Mouse (Mus musculus): ENCODE results near the gene Rexo1.
A peak's percentile ranks its signal among the peaks of the same experiment; 100 is the strongest.

Gene Rexo1

DNA sequence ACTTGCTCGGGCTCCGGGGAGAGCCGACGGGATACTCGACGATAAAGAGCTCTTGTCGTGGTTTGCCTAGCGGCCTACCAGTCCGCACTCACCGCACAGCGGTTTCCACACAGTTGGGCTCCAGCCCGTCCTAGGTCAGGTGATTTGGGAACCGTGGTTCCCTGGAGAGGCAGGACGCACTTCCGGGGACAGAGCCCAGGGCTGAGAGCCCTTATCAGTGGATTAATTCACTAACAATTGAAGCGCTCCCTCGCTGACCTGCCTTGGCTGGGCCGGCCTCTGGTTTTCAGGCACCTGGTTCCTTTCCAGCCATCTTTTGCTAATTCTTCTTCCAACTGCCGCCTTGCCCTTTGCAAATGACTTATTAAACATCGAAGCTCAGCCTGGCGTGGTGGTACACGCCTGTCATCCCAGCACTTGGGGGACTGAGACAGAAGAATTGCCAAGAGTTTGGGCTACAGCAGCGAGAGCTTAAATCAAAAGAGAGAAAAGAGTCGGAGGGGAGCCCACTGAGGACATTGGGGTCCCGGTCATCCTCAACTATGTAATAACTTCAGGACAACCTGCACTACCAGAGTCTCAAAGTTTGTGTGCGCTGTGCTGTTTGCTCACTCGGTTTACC is 57.6 kb downstream of the Rexo1 start:
- DNase-seq: peak; percentile 81

DNA sequence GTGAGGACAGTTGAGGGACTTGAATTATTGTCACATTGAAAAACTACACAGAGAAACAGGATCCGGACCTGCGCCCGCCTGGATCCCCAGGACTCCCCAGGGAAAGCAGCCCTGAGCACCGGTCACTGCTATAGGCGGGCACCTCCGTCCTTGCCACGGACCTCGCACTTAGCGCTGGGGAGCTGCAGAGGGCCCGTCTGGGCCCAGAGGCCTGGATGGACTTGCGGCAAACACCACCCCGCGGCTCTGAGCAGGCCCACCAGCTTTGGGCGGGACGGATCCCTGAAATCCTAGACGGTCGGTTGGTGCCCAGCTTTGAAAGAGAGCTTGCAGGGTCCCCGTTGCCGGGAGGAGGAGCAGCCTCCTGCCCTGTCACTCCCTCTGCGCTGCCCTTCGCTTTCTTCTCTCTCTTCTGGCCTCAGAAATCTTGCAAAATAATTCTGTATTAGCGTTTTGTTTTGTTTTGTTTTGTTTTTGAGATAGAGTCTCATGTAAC is 58.5 kb downstream of the Rexo1 start:
- no peak for DNase-seq

DNA sequence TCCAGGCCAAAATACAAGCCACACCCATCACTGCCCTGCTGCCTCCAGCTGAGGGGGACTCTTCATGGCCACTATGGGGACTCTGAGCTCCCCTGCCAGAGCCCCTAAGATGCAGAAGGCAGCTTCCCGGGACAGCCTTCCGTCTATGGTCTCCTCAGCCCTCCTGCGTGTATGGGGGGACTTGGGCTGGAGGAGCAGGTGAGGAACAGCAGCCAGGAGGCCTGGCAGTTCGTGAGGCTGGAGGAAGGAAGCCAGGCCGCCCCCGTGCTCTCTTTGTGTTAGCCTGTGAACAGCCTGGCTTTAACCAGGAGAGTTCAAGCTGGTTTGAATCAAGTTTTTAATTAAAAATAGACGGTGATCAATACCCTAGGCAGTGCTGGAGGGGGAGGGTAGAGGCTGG is 59.1 kb downstream of the Rexo1 start:
- DNase-seq: no peak

DNA sequence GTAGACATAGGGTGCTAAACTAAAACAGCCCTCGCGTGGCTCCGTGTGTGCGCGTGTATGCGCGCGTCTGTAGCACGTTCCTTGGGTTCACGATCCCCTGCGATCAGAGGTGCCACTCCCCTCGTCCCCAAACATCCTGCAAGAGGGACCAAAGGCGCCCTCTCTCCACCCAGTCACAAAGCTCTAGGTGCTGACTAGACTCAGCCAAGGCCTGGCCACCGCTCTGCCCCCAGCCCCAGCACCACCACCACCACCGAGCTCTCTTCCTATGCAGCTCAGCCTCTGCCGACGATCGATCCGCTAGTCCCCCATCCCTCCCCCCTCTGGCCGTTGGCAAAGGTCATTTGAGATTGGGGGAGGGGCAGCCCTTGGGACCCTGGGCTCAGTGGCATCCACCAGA is 64.9 kb downstream of the Rexo1 start:
- no peak for DNase-seq

DNA sequence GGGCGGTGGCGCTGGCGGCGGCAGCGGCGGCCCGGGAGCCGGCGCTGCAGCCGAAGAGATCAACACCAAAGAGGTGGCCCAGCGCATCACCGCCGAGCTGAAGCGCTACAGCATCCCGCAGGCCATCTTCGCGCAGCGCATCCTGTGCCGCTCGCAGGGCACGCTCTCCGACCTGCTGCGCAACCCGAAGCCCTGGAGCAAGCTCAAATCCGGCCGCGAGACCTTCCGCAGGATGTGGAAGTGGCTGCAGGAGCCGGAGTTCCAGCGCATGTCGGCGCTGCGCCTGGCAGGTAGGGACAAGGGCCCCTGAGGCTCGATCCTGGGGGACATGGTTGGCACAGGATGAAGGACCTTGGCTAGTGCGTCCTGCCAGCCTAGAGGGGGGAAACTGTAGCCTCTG is 65.5 kb downstream of the Rexo1 start:
- no peak for DNase-seq

DNA sequence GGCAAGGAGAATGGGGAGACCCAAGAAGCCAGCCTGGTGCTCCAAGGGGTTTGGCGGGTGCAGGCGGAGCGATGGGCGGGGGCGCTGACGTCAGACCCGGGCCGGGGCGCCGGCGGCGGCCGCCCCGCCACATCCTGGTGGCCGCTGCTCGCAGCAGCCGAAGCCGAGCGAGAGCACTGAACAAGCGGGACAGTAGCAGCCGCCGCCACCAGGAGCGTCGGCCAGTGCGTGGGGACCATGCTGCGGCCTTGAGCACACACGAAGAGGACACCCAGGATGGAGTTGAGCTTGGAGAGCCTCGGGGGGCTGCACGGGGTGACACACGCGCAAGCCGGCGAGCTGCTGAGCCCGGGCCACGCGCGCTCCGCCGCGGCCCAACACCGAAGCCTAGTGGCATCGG is 66.6 kb downstream of the Rexo1 start, which contains the start of gene Onecut3:
TSS of gene Onecut3 (plus strand) at position 104 of the 400 bp plus-strand sequence.
- DNase-seq: peak; percentile 52
